Mouse (Mus musculus): ENCODE results near the gene Gm5416.
"Not testable (repeated sequence)": the region's sequence is repeated elsewhere in the genome, so short reads cannot be mapped to it uniquely, and the experiment has no call there.

The Gm5416 gene

DNA sequence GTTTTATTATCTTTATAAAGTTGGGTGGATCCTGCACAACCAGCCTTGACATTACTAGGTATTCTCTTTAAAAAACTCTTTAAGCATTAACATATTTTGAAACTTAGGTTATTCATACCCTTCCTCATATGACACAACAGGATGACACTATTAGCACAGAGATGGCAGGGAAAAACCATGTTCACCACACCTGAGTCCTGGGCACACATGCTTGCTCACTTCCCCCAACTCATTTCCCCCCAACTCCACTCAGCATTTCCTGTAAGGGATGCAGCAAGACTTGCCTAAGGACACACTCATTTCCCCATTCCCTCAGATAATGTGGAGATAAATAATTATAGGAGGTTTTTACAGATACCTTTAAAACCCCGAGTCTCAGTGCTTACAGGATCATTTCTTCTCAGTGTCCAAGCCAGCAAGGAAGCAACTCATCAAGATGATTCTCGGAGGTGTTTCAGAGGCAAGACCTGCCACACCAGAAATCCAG lies at the start of gene Gm5416:
Gene Gm5416 (plus strand): TSS at position 437 of the 487 bp plus-strand sequence.
- DNase-seq (ENCODE audit: low spot score) = no peak

GRCm38 (mm10) chr16:36167841-36168240 lies 42.4 kb upstream of the Gm5416 start:
- not testable (repeated sequence) for DNase-seq (ENCODE audit: low spot score)

DNA sequence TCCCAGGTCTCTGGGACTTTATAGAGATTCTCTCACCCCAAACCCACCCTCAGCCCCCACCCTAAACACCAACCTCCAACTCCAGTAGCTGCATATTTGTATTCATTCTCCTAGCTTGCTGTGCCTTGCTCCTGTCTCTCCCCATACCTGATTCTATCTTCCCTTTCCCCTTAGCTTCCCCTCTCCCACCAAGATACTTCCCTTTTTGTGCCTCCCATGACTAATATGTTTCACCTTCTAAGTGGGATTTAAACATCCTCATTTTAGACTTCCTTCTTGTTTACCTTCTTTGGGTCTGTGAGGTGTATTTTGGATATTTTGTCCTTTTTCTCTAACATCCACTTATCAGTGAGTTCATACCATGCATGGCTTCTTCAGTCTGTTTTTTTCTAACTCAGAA lies 34.1 kb upstream of the Gm5416 start:
- no peak for DNase-seq (ENCODE audit: low spot score)

DNA sequence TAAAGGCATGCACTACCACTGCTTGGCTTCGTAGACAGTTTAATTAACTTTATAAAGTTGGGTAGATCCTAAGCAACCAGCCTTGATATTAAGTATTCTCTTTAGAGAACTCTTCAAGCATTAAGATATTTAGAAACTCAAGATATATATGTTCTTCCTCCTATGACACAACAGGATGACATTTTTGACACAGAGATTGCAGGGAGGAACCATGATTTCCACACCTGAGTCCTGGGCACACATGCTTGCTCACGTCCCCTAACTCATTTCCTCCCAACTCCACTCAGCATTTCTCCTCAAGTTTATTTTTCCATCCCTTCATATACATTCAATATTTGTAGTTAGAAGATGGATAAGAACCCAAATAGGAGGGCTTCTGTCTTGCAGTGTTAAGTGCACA lies 30.3 kb upstream of the Gm5416 start:
- no peak for DNase-seq (ENCODE audit: low spot score)

DNA sequence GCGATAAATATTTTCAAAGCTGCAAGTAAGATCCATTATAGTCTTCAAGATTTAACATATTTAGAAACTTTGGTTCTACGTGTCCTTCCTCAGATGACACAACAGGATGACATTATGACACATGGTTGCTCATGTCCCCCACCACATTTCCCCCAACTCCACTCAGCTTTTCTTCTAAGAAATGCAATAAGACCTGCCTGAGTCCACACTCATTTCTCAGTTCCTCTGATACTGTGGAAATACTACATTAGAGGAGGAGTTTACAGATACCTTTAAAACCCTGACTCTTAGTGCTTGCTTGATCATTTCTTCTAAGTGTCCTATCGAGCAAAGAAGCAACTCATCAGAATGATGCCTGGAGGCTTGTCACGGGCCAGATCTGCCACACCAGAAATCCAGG lies 26.3 kb upstream of the Gm5416 start, which contains the start of gene Gm5483:
Gene Gm5483 (plus strand): TSS at position 301 of the 400 bp plus-strand sequence.
- not testable (repeated sequence) for DNase-seq (ENCODE audit: low spot score)

DNA sequence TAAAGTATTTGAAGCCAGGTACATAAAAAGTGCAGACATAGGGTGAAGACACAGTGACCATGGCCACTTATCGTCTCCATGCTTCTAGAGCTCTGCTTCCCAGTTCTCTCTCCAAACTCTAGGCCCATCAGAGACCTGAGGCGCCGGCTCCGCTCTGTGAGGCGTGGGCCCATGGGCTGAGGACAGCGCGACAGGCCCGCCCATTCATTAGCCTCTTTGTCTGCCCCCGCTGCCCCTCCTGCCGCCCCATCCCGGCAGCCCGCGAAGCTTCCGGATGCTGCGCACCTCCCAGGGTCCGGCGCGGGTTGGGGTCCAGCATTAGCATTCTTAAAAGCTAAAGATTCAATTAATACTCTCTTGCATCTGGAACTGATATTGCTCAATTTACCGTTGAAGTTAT lies 11.0 kb upstream of the Gm5416 start:
- DNase-seq (ENCODE audit: low spot score) = no peak

DNA sequence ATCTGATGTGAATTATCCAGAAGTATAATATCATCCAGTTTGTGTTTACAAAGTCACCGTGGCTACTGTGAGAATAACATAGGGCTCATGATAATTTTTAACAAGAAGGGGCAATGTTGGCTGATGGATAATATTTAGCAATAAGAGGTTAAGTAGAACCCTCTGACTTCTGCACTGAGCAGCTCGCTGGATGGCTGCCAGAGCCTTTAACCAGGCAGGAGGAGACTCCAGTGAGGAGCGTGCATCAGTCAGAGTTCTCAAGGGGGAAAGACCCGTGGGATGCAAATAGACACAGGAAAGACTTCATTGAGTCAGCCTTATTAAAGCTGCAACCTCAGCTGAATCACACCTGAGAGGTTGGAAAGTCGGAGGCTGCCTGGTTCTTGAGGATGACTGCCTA lies 6.4 kb upstream of the Gm5416 start:
- no peak for DNase-seq (ENCODE audit: low spot score)

DNA sequence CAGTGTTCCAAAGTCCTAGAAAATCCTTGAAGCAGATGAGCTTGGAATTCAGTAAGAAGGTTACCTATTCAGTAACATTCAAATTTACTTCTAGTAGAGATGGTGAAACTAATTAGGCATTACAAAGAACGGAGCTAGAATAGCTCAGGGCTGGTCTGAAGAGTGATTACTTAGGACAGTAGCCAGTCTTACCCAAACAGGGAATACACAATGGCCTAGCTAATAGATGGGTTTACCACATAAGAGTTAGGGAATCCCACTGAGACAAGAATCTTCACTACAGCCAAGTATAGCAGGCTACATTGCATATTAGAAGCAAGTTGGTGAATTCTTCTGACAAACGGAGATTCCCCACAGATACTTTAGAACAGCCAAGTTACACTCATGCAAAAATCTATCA lies 4.5 kb upstream of the Gm5416 start:
- not testable (repeated sequence) for DNase-seq (ENCODE audit: low spot score)

DNA sequence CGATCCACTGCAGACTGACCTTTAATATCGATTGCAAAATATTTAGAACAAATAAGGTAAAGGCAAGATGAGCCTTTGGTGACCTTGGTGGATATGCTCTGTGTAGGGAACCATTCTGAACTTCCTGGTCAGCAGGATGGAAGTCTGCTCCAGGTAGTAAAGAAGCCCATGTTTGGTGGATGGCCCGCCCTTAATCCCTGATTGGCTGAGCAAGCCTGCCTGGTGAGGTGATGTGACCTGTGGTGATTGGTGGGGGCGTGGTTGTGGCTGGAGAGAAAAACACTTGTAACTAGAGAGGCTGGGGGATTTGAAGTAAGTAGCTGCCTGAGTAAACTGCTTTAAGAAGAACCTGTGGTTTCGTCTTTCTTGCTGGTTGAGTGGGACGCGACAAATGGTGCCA lies 11.0 kb downstream of the Gm5416 start, which contains the start of gene 2010005H15Rik:
Gene 2010005H15Rik (plus strand): TSS at position 301 of the 400 bp plus-strand sequence.
- not testable (repeated sequence) for DNase-seq (ENCODE audit: low spot score)

DNA sequence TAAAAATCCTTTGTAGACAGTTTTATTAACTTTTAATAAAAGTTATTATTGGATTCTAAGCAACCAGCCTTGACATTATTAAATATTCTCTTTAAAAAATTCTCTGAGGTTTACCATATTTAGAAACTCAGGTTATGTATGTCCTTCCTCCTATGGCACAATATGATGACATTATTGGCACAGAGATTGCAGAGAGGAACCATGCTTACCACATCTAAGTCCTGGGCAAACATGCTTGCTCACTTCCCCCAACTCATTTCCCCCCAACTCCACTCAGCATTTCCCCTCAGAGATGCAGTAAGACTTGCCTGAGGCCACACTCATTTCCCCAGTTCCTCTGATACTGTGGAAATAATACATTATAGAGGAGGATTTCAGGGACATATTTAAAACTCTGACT lies 50.4 kb downstream of the Gm5416 start:
- not testable (repeated sequence) for DNase-seq (ENCODE audit: low spot score)

All from MN1 (cell line).